Mouse (Mus musculus): ENCODE data around the gene Ctbp1. TPM values are rescaled to one million over a fixed set of nuclear protein-coding genes. Genes with fewer than 3 reads are reported as not detected.
A peak's percentile ranks its signal among the peaks of the same experiment; 100 is the strongest.

Gene Ctbp1
- polyA plus RNA-seq, 1 experiment from 2014 or later: 398 TPM

- Histone ChIP-seq H3K36me3 (ENCODE audit: control insufficient read depth, insufficient read depth, low read length) (no peaks in the 10 kb centered on the region), H3K9ac (ENCODE audit: low read depth, low read length) (no peak overlapping the region), H3K4me1 (ENCODE audit: control insufficient read depth, insufficient read depth, low read length) (no peaks in the 10 kb centered on the region), H3K27ac (ENCODE audit: low read depth, low read length) (no peak overlapping the region), H3K27me3 (ENCODE audit: control insufficient read depth, insufficient read depth, low read length) (no peaks in the 10 kb centered on the region), H3K4me3 (ENCODE audit: low read length) (no peak overlapping the region), H3K4me2 (replicated peaks; ENCODE audit: low read depth, low read length) (no peak overlapping the region), H3K9me3 (ENCODE audit: control insufficient read depth, low read length) (no peaks in the 10 kb centered on the region)
- no peak for ATAC-seq (ENCODE audit: low FRiP score, low TSS enrichment)
- 78% methylated on average over 14 of the region's 14 CpGs for WGBS
These were observed 66.1 kb downstream of the Ctbp1 start for GRCm38 (mm10) chr5:33208533-33209245.

GRCm38 (mm10) chr5:33207136-33207535, 67.7 kb downstream of the Ctbp1 start:
- Histone ChIP-seq H3K27ac (ENCODE audit: low read depth, low read length) (no peak overlapping the region), H3K27me3 (ENCODE audit: control insufficient read depth, insufficient read depth, low read length) (no peaks in the 10 kb centered on the region; the same call in 1 of the 2 replicates), H3K4me2 (replicated peaks; ENCODE audit: low read depth, low read length) (no peak overlapping the region), H3K9ac (ENCODE audit: low read depth, low read length) (no peak overlapping the region), H3K9me3 (ENCODE audit: control insufficient read depth, low read length) (no peaks in the 10 kb centered on the region), H3K36me3 (ENCODE audit: control insufficient read depth, insufficient read depth, low read length) (no peaks in the 10 kb centered on the region), H3K4me1 (ENCODE audit: control insufficient read depth, insufficient read depth, low read length) (no peaks in the 10 kb centered on the region), H3K4me3 (ENCODE audit: low read length) (no peak overlapping the region)
- ATAC-seq (ENCODE audit: low FRiP score, low TSS enrichment): no peak
- WGBS: 63% methylated on average over 9 of the region's 9 CpGs

GRCm38 (mm10) chr5:33206328-33206727, 68.5 kb downstream of the Ctbp1 start:
- Histone ChIP-seq H3K4me1 (ENCODE audit: control insufficient read depth, insufficient read depth, low read length) (no peaks in the 10 kb centered on the region), H3K27ac (ENCODE audit: low read depth, low read length) (no peak overlapping the region), H3K4me2 (replicated peaks; ENCODE audit: low read depth, low read length) (no peak overlapping the region), H3K4me3 (ENCODE audit: low read length) (no peak overlapping the region), H3K27me3 (ENCODE audit: control insufficient read depth, insufficient read depth, low read length) (no peaks in the 10 kb centered on the region; the same call in 1 of the 2 replicates), H3K36me3 (ENCODE audit: control insufficient read depth, insufficient read depth, low read length) (no peaks in the 10 kb centered on the region), H3K9me3 (ENCODE audit: control insufficient read depth, low read length) (no peaks in the 10 kb centered on the region), H3K9ac (ENCODE audit: low read depth, low read length) (no peak overlapping the region)
- no peak for ATAC-seq (ENCODE audit: low FRiP score, low TSS enrichment)
- WGBS: 91% methylated on average over 7 of the region's 7 CpGs

GRCm38 (mm10) chr5:33204284-33204683, 70.5 kb downstream of the Ctbp1 start:
- Histone ChIP-seq H3K9me3 (ENCODE audit: control insufficient read depth, low read length) (no peaks in the 10 kb centered on the region), H3K36me3 (ENCODE audit: control insufficient read depth, insufficient read depth, low read length) (no peaks in the 10 kb centered on the region), H3K27me3 (ENCODE audit: control insufficient read depth, insufficient read depth, low read length) (no peaks in the 10 kb centered on the region; the same call in 1 of the 2 replicates), H3K4me2 (replicated peaks; ENCODE audit: low read depth, low read length) (peak overlapping the region; percentile 41; the same call in 1 of the 2 replicates), H3K4me3 (ENCODE audit: low read length) (no peak overlapping the region), H3K27ac (ENCODE audit: low read depth, low read length) (no peak overlapping the region), H3K9ac (ENCODE audit: low read depth, low read length) (no peak overlapping the region), H3K4me1 (ENCODE audit: control insufficient read depth, insufficient read depth, low read length) (no peaks in the 10 kb centered on the region)
- ATAC-seq (ENCODE audit: low FRiP score, low TSS enrichment): no peak
- WGBS: 48% methylated on average over 7 of the region's 7 CpGs

GRCm38 (mm10) chr5:33203691-33204242, 71.0 kb downstream of the Ctbp1 start:
- Histone ChIP-seq H3K9me3 (ENCODE audit: control insufficient read depth, low read length) (no peaks in the 10 kb centered on the region), H3K4me1 (ENCODE audit: control insufficient read depth, insufficient read depth, low read length) (no peaks in the 10 kb centered on the region), H3K4me2 (replicated peaks; ENCODE audit: low read depth, low read length) (peak overlapping the region; percentile 41), H3K36me3 (ENCODE audit: control insufficient read depth, insufficient read depth, low read length) (no peaks in the 10 kb centered on the region), H3K4me3 (ENCODE audit: low read length) (no peak overlapping the region), H3K9ac (ENCODE audit: low read depth, low read length) (no peak overlapping the region), H3K27me3 (ENCODE audit: control insufficient read depth, insufficient read depth, low read length) (no peaks in the 10 kb centered on the region; the same call in 1 of the 2 replicates), H3K27ac (ENCODE audit: low read depth, low read length) (no peak overlapping the region)
- WGBS: 15% methylated on average over 9 of the region's 9 CpGs
- ATAC-seq (ENCODE audit: low FRiP score, low TSS enrichment): peak; percentile 84

GRCm38 (mm10) chr5:33203171-33203565, 71.6 kb downstream of the Ctbp1 start:
- no peaks in the 10 kb centered on the region for H3K36me3 ChIP-seq (ENCODE audit: control insufficient read depth, insufficient read depth, low read length)
- H3K27me3 ChIP-seq (ENCODE audit: control insufficient read depth, insufficient read depth, low read length): no peaks in the 10 kb centered on the region; the same call in 1 of the 2 replicates
- 76% methylated on average over 6 of the region's 6 CpGs for WGBS

GRCm38 (mm10) chr5:33202516-33203170, 72.2 kb downstream of the Ctbp1 start:
- 83% methylated on average over 13 of the region's 13 CpGs for WGBS

More at GRCm38 (mm10) chr5:33203171-33203565, 71.6 kb downstream of the Ctbp1 start:
- H3K4me3 ChIP-seq (ENCODE audit: low read length): no peak overlapping the region
- no peak overlapping the region for H3K4me2 ChIP-seq (replicated peaks; ENCODE audit: low read depth, low read length)
- no peak overlapping the region for H3K9ac ChIP-seq (ENCODE audit: low read depth, low read length)
- H3K4me1 ChIP-seq (ENCODE audit: control insufficient read depth, insufficient read depth, low read length): no peaks in the 10 kb centered on the region
- no peak for ATAC-seq (ENCODE audit: low FRiP score, low TSS enrichment)
- H3K27ac ChIP-seq (ENCODE audit: low read depth, low read length): no peak overlapping the region
- H3K9me3 ChIP-seq (ENCODE audit: control insufficient read depth, low read length): no peaks in the 10 kb centered on the region

GRCm38 (mm10) chr5:33201697-33202096, 73.1 kb downstream of the Ctbp1 start:
- H3K9ac ChIP-seq (ENCODE audit: low read depth, low read length): no peak overlapping the region
- no peak overlapping the region for H3K27ac ChIP-seq (ENCODE audit: low read depth, low read length)
- H3K27me3 ChIP-seq (ENCODE audit: control insufficient read depth, insufficient read depth, low read length): no peaks in the 10 kb centered on the region; the same call in 1 of the 2 replicates
- ATAC-seq (ENCODE audit: low FRiP score, low TSS enrichment): no peak
- H3K4me1 ChIP-seq (ENCODE audit: control insufficient read depth, insufficient read depth, low read length): no peaks in the 10 kb centered on the region
- no peaks in the 10 kb centered on the region for H3K9me3 ChIP-seq (ENCODE audit: control insufficient read depth, low read length)
- H3K36me3 ChIP-seq (ENCODE audit: control insufficient read depth, insufficient read depth, low read length): no peaks in the 10 kb centered on the region
- H3K4me3 ChIP-seq (ENCODE audit: low read length): no peak overlapping the region
- 69% methylated on average over 13 of the region's 13 CpGs for WGBS
- H3K4me2 ChIP-seq (replicated peaks; ENCODE audit: low read depth, low read length): no peak overlapping the region

More at GRCm38 (mm10) chr5:33202516-33203170, 72.2 kb downstream of the Ctbp1 start:
- H3K9ac ChIP-seq (ENCODE audit: low read depth, low read length): no peak overlapping the region
- no peak for ATAC-seq (ENCODE audit: low FRiP score, low TSS enrichment)
- no peak overlapping the region for H3K27ac ChIP-seq (ENCODE audit: low read depth, low read length)
- no peaks in the 10 kb centered on the region for H3K4me1 ChIP-seq (ENCODE audit: control insufficient read depth, insufficient read depth, low read length)
- H3K4me2 ChIP-seq (replicated peaks; ENCODE audit: low read depth, low read length): no peak overlapping the region
- no peak overlapping the region for H3K4me3 ChIP-seq (ENCODE audit: low read length)
- H3K27me3 ChIP-seq (ENCODE audit: control insufficient read depth, insufficient read depth, low read length): no peaks in the 10 kb centered on the region; the same call in 1 of the 2 replicates
- no peaks in the 10 kb centered on the region for H3K9me3 ChIP-seq (ENCODE audit: control insufficient read depth, low read length)
- no peaks in the 10 kb centered on the region for H3K36me3 ChIP-seq (ENCODE audit: control insufficient read depth, insufficient read depth, low read length)

- Histone ChIP-seq H3K27me3 (ENCODE audit: control insufficient read depth, insufficient read depth, low read length) (no peaks in the 10 kb centered on the region; the same call in 1 of the 2 replicates), H3K4me2 (replicated peaks; ENCODE audit: low read depth, low read length) (no peak overlapping the region), H3K27ac (ENCODE audit: low read depth, low read length) (no peak overlapping the region), H3K9me3 (ENCODE audit: control insufficient read depth, low read length) (no peaks in the 10 kb centered on the region), H3K4me3 (ENCODE audit: low read length) (no peak overlapping the region), H3K9ac (ENCODE audit: low read depth, low read length) (no peak overlapping the region), H3K36me3 (ENCODE audit: control insufficient read depth, insufficient read depth, low read length) (no peaks in the 10 kb centered on the region), H3K4me1 (ENCODE audit: control insufficient read depth, insufficient read depth, low read length) (no peaks in the 10 kb centered on the region)
- no peak for ATAC-seq (ENCODE audit: low FRiP score, low TSS enrichment)
- WGBS: 23% methylated on average over 1 of the region's 1 CpGs
These were observed 74.7 kb downstream of the Ctbp1 start for GRCm38 (mm10) chr5:33200071-33200470.
